Mouse (Mus musculus) myocyte (in vitro differentiated cells): ENCODE results near the gene Dgkd.

ENCODE experiments used
- E2F4 ChIP-seq: IDR thresholded peaks from one replicate; pipeline ENCODE4 v1.6.1; 2011; ENCODE audit warnings: mild to moderate bottlenecking, control low read depth, moderate library complexity; ENCODE audit not compliant: insufficient read depth
- MAX ChIP-seq: IDR thresholded peaks from one replicate; pipeline ENCODE4 v1.6.1; 2011; ENCODE audit warnings: low read depth, mild to moderate bottlenecking, control low read depth
- MYOG ChIP-seq, 3 experiments: IDR thresholded peaks; one replicate each; pipeline ENCODE4 v1.6.1; 2011; ENCODE audit warnings: control low read depth in 2 of 3, low read depth in 2 of 3, mild to moderate bottlenecking in 2 of 3; ENCODE audit not compliant: insufficient read length in 2 of 3, control insufficient read depth in 1 of 3, insufficient read depth in 1 of 3
- POLR2A ChIP-seq: IDR thresholded peaks from one replicate; pipeline ENCODE4 v1.6.1; 2011; ENCODE audit warnings: low read depth, mild to moderate bottlenecking, control low read depth, moderate library complexity; ENCODE audit not compliant: insufficient read length
- TCF12 ChIP-seq: IDR thresholded peaks from one replicate; pipeline ENCODE4 v1.6.1; 2011; ENCODE audit warnings: mild to moderate bottlenecking, control low read depth; ENCODE audit not compliant: poor library complexity, insufficient read depth, severe bottlenecking
- USF1 ChIP-seq: IDR thresholded peaks from one replicate; pipeline ENCODE4 v1.6.1; 2011; ENCODE audit warnings: low read depth, mild to moderate bottlenecking, control low read depth, moderate library complexity

GRCm38 (mm10) chr1:87992716-87993115 lies 139.6 kb downstream of the Dgkd start:
- TF ChIP-seq POLR2A = no peak
- TF ChIP-seq USF1 = no peak
- no peak for TF ChIP-seq MAX
- no peak for TF ChIP-seq E2F4
- no peak for TF ChIP-seq TCF12
- TF ChIP-seq MYOG (IDR thresholded peaks at IDR 0.05; ENCODE audit: control insufficient read depth in 1 of 3, insufficient read depth in 1 of 3, insufficient read length in 2 of 3, low read depth in 2 of 3) = no peak
